Mouse (Mus musculus) kidney, postnatal 36 days (tissue): ENCODE results near the gene Med24.

ENCODE experiments used
- DNase-seq, 2 experiments: peaks; one replicate each; pipeline ENCODE4 v3.0.0; 2021 to 2022; ENCODE audit warnings: mixed read lengths in 2 of 2

The Med24 gene

GRCm38 (mm10) chr11:98765421-98766309, 36.4 kb upstream of the Med24 start:
- peak in 1 of 2 experiments; percentile 30 for DNase-seq

- peak in 1 of 2 experiments; percentile 55 for DNase-seq
These were observed 35.5 kb upstream of the Med24 start for GRCm38 (mm10) chr11:98764746-98765145.

GRCm38 (mm10) chr11:98764091-98764490, 34.9 kb upstream of the Med24 start:
- DNase-seq: no peak

- no peak for DNase-seq
These were observed 34.2 kb upstream of the Med24 start for GRCm38 (mm10) chr11:98763502-98763861.

GRCm38 (mm10) chr11:98762756-98763501, 33.7 kb upstream of the Med24 start:
- DNase-seq: peak in 1 of 2 experiments; percentile 70

- no peak for DNase-seq
These were observed 32.7 kb upstream of the Med24 start for GRCm38 (mm10) chr11:98761939-98762338.

GRCm38 (mm10) chr11:98756711-98757110, 27.5 kb upstream of the Med24 start:
- no peak for DNase-seq

- DNase-seq: peak in 1 of 2 experiments; percentile 34
These were observed 26.6 kb upstream of the Med24 start for GRCm38 (mm10) chr11:98755726-98756380.

- DNase-seq: peak; percentile 76 to 83
These were observed 25.5 kb upstream of the Med24 start for GRCm38 (mm10) chr11:98754621-98755181.

GRCm38 (mm10) chr11:98754151-98754620, 25.0 kb upstream of the Med24 start:
- peak in 1 of 2 experiments; percentile 44 for DNase-seq

GRCm38 (mm10) chr11:98753264-98753663, 24.0 kb upstream of the Med24 start:
- DNase-seq: no peak

GRCm38 (mm10) chr11:98752562-98753140, 23.4 kb upstream of the Med24 start:
- DNase-seq: peak in 1 of 2 experiments; percentile 34

- DNase-seq: peak; percentile 69
These were observed 22.1 kb upstream of the Med24 start for GRCm38 (mm10) chr11:98751221-98751782.

- DNase-seq: peak; percentile 87 to 91
These were observed 21.3 kb upstream of the Med24 start for GRCm38 (mm10) chr11:98750351-98751201.

GRCm38 (mm10) chr11:98749716-98750115, 20.5 kb upstream of the Med24 start:
- DNase-seq: peak in 1 of 2 experiments; percentile 43

- DNase-seq: peak in 1 of 2 experiments; percentile 41
These were observed 19.5 kb upstream of the Med24 start for GRCm38 (mm10) chr11:98748506-98749416.

- DNase-seq: no peak
These were observed 18.7 kb upstream of the Med24 start for GRCm38 (mm10) chr11:98747804-98748505.

- DNase-seq: peak; percentile 90 to 92
These were observed 17.8 kb upstream of the Med24 start for GRCm38 (mm10) chr11:98746855-98747693.
